Mouse (Mus musculus) cerebellum, adult 2 months (tissue): ENCODE data around the gene Ccdc57.

Experiments used
- CTCF ChIP-seq: fragments of 200-500 bp; IDR thresholded peaks from 2 replicates; pipeline ENCODE4 v1.5.1; 2011; ENCODE audit warnings: low read depth, mild to moderate bottlenecking, control low read depth, low read length, moderate library complexity, borderline replicate concordance; ENCODE audit not compliant: insufficient read depth
- POLR2A ChIP-seq: fragments of 200-500 bp; IDR thresholded peaks from 2 replicates; pipeline ENCODE4 v1.6.1; 2011; ENCODE audit warnings: low read length, control low read depth, borderline replicate concordance; ENCODE audit not compliant: insufficient read depth

DNA sequence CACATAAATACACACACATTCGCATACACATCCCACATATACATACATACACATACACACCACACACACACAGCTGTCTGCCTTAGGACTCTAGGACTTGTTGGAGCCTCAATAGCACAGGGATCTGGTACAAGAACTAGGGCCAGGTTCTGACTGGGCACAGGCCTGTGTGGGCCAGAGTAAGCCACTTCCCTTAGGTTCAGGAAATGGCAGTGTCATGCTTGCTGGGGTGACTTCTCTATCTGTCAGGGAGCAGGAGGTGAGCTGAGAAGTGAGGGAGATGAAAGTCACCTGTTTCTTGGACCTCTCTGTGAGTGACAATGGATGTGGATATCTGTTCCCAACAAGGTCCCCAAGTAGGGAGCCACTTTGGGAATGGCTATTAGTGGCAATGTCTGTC is 5.3 kb upstream of the Ccdc57 start:
- TF ChIP-seq CTCF: no peak
- no peak for TF ChIP-seq POLR2A
